Mouse (Mus musculus) heart, postnatal 10 days (tissue): ENCODE measurements at regions not wholly inside any gene's neighbourhood (a gene's known extent, or its start where the extent isn't known, plus 50 kb on each side); places are given as distances from the start of the nearest gene placed in this dataset.

Source experiments
- DNase-seq, 2 experiments: peaks; one replicate each; pipeline ENCODE4 v3.0.0; 2021
- intact Hi-C: fragments of 180-260 bp; cut with DNase I; formaldehyde crosslinking; loops from one replicate; pipeline ENCODE4 v1.15.1; 2025

DNA sequence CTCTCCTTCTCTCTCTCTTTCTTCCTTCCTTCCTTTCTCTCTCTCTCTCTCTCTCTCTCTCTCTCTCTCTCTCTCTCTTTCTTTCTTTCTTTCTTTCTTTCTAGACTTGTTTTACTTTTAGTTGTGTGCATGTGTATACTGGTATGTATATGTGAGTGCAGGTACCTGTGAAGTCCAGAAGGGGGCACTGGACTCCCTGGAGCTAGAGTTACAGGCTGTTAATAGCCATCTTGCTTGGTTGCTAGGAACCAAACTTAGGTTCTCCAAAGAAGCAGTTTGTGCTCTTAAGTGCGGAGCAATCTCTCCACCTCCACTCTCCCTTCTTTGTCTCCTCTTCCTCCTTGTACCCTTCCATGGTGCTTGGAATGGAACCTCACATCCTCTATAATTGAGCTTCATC, 77.2 kb downstream of the Gm10604 start:
- DNase-seq = no peak
- intact Hi-C loops = no loop called here

DNA sequence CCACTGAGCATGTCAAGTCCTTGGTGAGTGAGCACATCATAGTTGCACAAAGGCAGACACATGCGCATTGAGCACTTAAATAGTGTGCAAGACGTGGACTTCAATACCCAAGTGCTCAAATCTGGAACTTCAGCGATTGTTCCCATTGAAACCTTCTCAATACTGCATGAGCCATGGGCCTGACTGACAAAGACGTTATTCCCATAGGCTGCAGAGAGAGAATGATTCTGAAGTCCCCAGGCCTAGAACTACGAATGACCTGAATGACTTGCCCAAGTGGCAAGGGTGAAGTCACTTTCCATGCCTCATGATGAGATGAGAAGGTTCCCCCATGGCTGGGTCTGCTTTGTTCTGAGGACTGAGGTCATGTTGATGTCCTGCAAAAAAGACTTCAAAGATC, 77.7 kb downstream of the Gm10604 start:
- intact Hi-C loops = no loop called here
- no peak for DNase-seq

DNA sequence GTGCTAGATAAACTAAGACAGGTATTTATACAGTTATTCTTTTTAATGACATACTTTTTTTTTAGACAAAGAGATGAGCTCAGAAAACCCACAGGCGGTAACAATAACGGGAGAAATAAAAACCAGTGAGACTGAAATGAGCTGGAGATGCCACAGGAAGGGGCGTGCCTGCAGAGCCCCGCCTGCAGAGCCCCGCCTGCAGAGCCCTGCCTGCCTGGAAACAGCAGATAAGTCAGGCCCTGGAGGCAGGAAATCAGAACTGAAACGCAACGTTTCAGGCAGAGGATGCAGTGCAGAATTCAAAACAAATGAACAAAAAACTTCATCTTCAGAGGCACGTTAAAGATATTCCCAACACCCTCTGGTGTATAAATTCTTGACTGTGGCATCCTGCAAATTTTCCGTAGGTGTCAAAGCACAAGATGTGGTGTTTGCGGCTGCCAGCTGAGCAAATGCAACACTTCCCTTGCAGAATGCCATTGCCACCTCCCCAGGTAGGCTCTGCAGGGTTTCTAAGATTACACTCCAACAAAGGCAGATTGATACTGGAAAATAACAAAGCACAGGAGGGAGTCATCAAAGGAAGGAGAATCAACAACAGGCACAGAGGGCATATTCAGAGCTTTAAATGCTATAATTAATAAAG, 81.0 kb downstream of the Gm10604 start:
- intact Hi-C loops = no loop called here
- no peak for DNase-seq

DNA sequence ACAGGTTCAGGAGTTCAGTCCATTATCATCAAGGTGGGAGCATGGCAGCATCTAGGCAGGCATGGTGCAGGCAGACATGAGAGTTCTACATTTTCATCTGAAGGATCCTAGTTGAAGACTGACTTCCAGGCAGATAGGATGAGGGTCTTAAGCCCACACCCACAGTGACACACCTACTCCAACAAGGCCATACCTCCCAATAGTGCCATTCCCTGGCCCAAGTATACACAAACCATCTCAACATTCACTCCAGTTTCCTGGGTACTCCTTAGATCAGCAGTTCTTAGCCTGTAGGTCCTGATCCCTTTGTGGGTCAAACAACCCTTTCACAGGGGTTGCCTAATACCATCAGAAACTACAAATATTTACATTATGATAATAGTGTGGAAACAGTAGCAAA, 83.8 kb downstream of the Gm10604 start:
- DNase-seq = no peak
- intact Hi-C loops = no loop called here

DNA sequence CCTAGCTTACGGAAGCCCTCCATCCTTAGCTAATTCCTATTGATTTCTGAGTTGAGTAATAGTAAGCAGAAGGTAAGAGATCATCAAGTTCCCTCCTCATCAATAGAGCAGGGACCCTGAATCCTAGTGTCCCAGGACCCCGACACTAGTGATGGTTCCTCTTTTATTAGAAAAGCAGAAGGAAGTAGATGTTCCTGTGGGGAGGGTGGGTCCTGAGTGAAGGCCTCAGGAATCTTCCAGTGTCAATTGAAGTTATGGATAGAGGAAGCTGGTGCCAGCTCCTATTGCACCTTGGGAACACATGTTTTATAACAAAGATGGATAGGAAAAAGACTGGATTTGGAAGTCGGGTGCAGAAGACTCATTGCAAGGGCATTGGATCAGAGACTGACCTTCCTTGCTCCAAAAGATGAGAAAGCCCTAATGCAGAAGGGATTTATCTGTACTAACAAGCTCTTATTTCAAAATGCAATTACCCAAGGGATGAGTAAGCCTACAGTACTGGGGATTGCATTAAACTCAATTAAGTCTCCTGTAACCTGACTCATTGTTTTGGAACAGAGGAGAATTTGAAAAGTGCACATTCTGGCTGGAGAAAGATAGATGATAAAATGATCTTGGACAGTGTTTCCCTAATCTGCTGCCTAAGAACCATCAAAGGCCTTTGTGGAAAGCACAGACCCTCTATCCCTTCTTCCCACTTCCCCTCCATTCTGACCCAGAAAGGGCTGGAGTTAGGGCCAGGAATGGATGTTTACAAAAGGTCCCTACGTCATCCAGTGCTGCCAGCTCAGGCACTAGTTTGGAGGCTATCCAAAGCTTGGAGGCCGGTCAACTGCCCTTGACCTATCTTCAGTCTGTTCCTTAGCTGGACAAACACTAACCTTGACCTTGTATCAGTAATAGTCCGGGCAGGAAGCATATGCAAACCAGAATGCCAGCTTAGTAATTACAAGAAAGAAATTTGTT, 84.9 kb downstream of the Gm10604 start:
- peak; percentile 49 to 50 for DNase-seq
- intact Hi-C loops = no loop called here

DNA sequence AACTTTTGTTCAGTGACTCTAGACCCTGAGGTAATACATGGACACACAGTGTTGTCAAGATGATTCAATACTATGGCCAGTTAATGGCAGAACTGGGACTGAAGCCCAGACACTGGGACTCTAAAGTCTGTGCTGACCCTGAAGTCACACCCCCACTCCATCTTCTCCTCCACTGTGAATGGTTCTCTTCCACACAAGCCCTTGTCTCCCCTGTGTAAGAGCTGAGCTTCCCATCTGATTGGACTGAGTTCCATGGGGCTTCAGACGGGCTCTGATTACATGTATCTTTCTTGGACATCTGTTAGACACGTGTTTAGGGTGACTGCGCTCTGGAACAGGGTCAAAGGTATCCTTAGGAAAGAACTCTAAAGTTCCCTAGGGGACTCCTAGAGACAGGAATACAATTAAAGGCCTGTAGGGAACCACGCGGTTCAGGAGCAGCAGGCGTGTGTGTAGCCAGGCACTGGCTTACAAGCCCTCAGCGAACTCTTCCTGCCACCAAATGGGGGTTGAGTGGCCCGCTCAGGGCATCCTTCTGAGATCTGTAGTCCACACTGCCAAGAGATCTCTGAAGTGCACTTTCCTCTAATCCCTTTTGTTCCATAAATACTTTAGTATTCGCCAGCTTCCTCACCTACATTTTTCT, 87.4 kb downstream of the Gm10604 start:
- no peak for DNase-seq
- intact Hi-C loops = no loop called here

DNA sequence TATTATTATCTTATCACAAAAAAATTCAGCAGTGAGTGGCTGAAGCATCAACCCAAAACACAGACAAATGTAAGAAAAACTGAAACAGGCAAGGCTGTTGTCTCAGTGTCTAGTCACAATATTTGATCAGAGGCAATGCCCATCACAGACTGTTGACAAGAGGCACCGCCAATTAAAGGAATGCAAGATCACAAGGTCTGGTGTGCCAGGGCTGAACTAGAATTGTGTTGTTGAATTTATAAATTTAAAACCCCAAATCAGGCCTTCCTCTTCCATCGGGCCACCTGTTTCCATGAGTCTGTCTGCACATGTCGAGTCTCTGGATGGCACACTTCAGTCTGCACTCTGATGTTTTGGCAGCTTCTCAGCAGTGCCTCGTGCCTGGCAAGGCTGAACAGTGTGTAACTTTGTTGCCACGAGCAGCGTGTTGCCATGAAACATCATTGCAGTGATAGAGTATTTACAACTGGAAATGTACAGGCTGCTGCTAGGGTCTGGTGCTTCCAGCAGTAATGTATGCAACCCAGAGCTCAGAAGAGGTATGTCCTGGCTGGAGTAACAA, 91.9 kb downstream of the Gm10604 start:
- DNase-seq = peak; percentile 77 to 88
- intact Hi-C loops = no loop called here

DNA sequence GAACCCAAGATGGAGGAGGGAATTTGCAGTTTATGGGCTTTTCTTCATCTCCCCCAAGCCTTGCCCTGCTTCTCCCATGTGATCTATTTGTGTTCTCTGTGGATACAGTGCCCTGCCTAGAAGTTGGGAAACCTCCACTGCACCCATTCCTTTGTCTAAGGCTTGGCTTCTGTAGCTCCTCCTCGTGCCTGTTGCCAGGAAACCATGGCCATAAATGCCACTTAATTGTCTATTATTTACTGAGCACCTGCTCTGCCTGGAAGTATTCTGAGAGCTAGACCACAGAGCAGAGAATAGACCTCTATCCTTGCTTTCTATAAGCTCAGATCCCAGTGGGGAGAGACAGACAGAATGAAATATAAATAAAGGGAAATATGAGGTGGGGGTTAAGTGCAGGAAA, 93.7 kb downstream of the Gm10604 start:
- DNase-seq = no peak
- intact Hi-C loops = no loop called here

DNA sequence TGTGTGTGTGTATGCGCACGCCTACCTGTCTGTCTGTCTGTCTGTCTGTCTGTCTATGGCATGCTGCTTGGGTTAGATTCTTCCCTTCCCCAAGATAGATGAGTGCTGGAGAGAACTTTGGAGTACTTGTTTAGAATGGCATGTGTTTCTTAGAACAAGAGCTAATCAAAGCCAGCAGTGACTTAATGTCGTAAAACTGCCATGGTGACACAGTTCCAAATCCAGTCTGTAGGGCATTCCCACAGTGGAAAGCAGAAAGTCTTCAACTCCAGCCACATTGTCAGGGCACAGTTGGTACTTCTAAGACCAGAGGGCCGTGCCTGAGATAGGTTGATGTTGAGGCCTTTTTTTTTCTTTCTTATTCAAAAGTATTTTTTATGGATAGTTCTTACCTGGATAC, 95.6 kb downstream of the Gm10604 start:
- DNase-seq = peak; percentile 69 to 75
- intact Hi-C loops = no loop called here

DNA sequence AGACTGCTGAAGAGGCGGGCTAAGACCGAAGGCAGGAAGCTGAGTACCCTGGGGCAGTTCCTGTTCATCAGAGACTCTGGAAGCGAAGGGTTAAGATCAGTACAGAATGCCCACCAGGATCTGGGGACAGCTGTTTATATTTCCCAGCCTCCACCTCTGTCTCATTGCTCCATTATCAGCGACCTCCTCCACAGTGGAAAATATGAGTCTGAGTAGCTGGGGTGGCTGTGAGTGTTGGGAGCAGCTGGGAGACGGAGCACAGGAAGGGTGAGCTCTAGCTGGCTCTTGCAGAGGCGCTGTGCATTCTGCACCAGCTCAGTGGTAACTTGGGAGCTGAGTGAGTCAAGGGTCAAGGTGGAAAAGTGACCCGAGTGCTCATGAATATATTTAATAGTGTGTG, 96.2 kb downstream of the Gm10604 start:
- intact Hi-C loops = no loop called here
- DNase-seq = peak; percentile 51 to 68

DNA sequence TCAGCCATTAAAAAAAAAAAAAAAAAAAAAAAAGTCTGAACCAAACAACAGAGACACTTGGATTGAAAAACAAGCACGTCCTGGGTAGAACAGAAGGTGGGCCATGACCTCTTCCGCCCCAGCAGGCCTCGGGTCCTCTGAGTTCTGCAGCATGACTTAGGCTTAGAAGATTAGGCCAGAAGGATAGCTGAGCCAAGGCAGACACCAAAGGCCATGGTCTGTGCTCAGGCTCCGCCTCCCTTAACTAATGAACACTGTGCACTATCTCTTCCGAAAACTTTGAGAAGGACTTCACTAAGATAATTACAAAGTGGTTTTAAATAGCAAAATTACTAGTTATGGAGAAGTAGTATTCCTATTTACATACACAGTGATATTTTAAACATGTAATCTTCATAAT, 97.8 kb downstream of the Gm10604 start:
- intact Hi-C loops = no loop called here
- DNase-seq = no peak

DNA sequence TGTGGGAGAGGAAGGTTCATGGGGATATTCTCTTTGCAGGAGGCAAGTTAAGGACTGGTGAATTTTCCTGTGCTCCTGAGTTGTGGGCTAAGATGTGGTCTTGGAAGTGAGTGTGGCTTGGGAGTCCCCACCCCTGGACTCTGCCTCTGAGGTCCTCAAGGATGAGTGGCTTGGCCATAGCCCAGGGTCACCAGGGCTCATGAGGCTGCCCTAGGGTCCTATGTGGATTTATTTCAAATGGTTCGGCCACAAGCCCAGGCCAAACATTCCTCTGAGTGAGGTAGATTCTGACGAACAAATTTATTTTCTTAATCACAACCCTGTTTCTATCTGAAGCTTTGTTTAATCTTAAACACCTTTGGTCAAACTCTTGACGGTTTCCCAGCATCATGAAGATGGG, 98.4 kb downstream of the Gm10604 start:
- DNase-seq = no peak
- intact Hi-C loops = no loop called here

DNA sequence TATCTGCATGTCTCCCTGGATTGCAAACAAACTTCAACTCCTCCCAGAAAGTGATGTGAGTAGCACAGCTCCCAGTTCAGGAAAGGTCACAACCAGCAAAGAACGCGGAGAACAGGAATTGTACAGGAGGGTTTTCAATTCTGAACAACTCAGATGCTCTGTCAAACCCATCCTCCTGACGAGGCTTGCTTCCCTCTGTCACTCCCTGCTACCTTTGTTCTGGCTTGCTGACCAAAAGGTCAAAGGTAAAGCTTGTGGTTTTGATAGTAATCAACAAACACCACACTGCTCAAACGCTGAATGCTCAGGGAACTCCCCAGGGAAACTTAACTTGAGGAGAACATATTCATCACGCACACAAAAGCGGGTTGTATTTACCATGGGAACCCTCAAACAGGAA, 102.4 kb downstream of the Gm10604 start:
- intact Hi-C loops = no loop called here
- DNase-seq = no peak

DNA sequence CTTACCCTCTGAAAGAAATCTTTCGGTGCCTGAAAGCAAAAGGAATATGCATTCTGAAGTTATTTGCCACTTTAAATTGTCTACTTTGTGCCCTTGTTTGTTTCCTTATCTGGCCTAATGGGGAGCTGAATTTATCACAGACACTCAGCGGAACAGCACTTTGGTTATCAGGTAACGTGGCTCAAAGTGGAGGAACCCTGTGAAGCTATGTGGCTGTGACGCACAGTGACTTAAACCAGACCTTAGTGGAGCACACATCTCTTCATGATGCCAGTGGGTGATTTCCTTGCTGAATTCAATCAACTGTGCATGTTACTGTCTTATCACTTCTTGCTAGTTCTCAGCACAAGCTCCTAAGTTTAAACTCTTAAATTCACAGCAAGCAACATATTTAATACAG, 103.1 kb downstream of the Gm10604 start:
- intact Hi-C loops = no loop called here
- peak in 1 of 2 experiments; percentile 34 for DNase-seq

DNA sequence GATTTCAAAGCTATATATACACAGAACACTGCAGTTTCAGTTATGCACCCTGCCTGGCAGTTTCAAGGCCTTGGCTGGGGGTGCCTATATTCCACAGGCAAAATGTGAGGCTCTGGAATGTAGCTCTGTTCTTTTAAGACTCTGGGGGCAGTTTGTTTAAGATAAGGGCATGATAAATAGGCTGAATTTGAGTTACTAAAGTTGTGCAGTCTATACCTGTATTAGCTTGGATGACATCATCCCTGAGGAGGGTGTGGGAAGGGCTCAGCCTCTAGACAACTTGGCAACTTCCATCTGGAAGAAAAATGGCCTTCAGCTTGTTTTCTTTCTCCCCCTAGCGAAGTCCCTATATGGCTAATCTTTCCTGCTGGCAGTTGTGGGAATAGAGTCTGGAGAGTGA, 105.1 kb downstream of the Gm10604 start:
- no peak for DNase-seq
- intact Hi-C loops = no loop called here

DNA sequence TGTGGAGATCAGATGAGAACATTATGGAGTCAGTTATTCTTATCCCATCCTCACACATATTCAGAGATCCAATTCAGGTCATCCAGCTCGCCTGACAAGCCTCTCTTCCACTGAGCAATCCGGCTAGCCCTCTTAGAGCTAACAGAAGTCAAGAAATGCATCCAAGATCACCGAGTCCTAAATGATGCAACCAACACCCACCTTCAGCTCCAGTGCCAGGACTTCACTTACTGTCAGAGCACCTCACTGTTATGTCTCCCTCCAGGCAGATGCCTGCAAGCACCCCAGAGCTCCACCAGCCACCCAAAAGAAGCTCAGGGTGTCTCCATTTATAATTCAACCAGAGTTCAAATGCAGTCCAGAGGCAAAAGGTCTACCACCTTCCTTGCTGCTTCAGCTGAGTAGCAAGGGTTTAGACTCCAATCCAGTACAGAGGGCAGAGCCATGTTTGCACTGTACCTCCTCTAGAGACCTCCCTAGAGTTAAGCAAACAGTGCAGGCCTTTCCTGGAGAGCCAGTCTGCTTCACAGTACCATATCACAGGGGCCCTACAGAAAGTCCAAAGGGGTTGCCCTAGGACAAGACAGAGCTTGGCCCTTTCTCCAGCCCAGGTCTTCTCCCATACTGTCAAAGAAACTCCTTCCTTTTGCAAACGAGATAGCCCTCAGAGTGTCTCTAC, 106.3 kb downstream of the Gm10604 start:
- DNase-seq = no peak
- intact Hi-C loops = no loop called here

DNA sequence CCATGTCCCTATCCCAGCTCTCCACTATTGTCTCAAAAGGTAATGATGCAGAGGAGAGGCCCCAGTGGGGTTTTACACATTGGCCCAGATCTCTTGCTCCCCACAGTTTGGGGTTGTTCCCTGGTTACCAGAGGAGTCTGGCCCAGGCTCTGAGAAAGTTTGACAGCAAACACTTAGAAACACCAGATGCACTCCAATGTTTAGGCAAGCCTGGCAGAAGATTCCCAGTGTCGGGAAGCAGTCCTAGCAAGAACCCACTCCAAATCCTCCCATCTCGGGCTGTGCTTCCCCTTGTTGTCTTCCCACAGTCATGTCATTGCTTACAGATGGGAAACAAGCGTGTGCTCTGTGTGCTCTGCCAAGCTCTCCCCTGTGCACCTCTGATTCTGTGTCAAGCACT, 109.0 kb downstream of the Gm10604 start:
- no peak for DNase-seq
- intact Hi-C loops = no loop called here

DNA sequence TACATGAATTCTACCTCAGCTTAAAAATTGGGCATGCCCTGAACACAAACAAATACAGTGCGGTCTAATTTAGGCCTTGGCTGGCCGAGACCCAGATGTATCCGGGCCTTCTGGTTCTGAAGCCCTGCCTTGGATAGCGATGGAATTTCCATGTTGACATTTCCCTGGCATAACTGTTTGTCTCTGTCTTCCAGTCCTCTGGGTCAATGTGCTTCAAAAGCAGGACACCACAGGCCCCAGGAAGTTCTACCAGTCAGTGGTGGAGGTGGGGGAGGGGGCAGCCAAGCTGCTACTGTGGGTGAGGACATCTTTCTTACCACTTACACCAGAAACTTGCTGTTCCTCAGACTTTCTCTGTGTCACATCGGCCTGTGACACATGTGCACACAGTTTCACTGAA, 111.3 kb downstream of the Gm10604 start:
- intact Hi-C loops = no loop called here
- peak; percentile 59 to 61 for DNase-seq

DNA sequence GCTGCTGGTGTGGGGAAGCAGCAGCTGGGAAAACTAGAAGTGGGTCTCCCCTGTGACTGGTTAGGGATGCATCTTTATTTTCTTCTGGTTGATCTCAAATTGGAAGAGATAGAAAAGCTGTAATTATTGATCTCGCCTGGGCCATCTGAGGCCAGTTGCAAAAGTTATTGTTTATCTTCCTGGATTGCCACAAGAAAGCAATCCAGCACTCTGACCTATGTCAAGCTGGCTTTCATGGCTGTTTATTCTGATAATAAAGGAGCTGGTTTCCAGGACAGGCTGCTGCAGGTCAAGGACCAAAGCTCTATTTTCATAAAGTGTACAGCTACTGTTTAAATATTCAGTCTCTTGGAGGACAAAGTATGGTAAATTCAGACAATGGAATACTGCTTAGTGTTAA, 112.5 kb downstream of the Gm10604 start:
- intact Hi-C loops = no loop called here

More for the DNA sequence above, 112.5 kb downstream of the Gm10604 start:
- no peak for DNase-seq
